Mouse (Mus musculus): ENCODE results near the gene Dbx2. TPM values are rescaled to one million over a fixed set of nuclear protein-coding genes. Genes with fewer than 3 reads are reported as not detected.

Gene Dbx2
- polyA plus RNA-seq, 1 experiment = 25.4 TPM

- TF ChIP-seq POLR2A (IDR thresholded peaks at IDR 0.05; ENCODE audit: extremely low read depth, insufficient read depth, low read length) (no peak), CTCF (IDR thresholded peaks at IDR 0.05; ENCODE audit: extremely low read depth, insufficient read depth, low read length) (peak; percentile 51; the same call in 1 of the 2 replicates)
- no peak overlapping the region for H3K4me3 ChIP-seq (ENCODE audit: insufficient read depth, low read length)
- no peak overlapping the region for H3K27ac ChIP-seq (ENCODE audit: insufficient read depth, low read length)
- no peaks in the 10 kb centered on the region; the same call in 1 of the 2 replicates for H3K4me1 ChIP-seq (ENCODE audit: control insufficient read depth, insufficient read depth, low read length)
Observed at GRCm38 (mm10) chr15:95574661-95575060, 81.1 kb downstream of the Dbx2 start.

Other genes starting within 250 kb of the Dbx2 start
- 319 and 365 TPM in 2 replicates for gene Nell2, start 127.4 kb downstream of the Dbx2 start, polyA plus RNA-seq (2012; rRNA removed)
- gene Ano6, start 134.9 kb upstream of the Dbx2 start, polyA plus RNA-seq (2012; rRNA removed) = 16.4 and 16.7 TPM in 2 replicates